Mouse (Mus musculus) brain, embryonic 14.5 days (tissue): ENCODE measurements at regions not wholly inside any gene's neighbourhood (a gene's known extent, or its start where the extent isn't known, plus 50 kb on each side); places are given as distances from the start of the nearest gene placed in this dataset.

Experiments used
- DNase-seq: peaks from one replicate; pipeline ENCODE4 v3.0.0-alpha.2; 2011; ENCODE audit warnings: low read depth
- CTCF ChIP-seq: fragments of 200-500 bp; IDR thresholded peaks from 2 replicates; pipeline ENCODE4 v1.5.1; 2012; ENCODE audit warnings: inconsistent platforms, mild to moderate bottlenecking, moderate library complexity, borderline replicate concordance; ENCODE audit not compliant: insufficient read depth, insufficient read length; ENCODE audit errors: extremely low read depth
- POLR2A ChIP-seq: fragments of 200-500 bp; IDR thresholded peaks from 2 replicates; pipeline ENCODE4 v1.6.1; 2012; ENCODE audit warnings: mild to moderate bottlenecking, inconsistent platforms, borderline replicate concordance; ENCODE audit not compliant: poor library complexity, insufficient read depth, insufficient read length, severe bottlenecking; ENCODE audit errors: extremely low read depth

GRCm38 (mm10) chr7:55332028-55332427, 435.9 kb upstream of the Siglech start:
- peak; percentile 69 for DNase-seq
- TF ChIP-seq POLR2A (no peak), CTCF (no peak)

DNA sequence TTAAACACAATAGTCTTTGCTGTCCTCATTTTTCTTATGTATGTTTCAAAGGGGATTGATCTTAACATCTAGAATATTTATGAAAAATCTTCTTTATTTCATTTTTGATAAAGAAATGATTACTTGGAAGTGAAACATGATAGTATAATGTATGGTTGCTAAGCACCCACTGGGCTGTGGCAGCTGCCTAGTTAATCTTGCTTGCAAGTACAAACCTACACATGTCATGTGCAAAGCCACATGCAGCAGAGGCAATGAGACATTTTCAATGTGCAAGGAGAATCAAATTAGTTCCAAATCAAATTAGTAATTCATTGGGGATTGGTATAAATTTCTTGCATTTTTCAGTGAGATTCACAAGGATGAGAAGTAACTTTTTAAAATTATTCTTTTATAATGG, 428.1 kb upstream of the Siglech start:
- DNase-seq = peak; percentile 57
- TF ChIP-seq CTCF (no peak), POLR2A (no peak)
